Comparison of ENCODE assay signal across 10 mouse cellular contexts in genomic region chr15:80175316-80175715, GRCm38 (mm10). TPM values are rescaled to one million over a fixed set of nuclear protein-coding genes. Genes with fewer than 3 reads are reported as not detected.
DNase-seq lines count a peak whose midpoint lies in the region; ATAC-seq lines count a peak whose summit lies in the region.
"Had no signal": no experiment of that assay in that cellular context is flagged by ENCODE, and none has a peak within 500 bp of the region (broad histone marks: within the 10 kb centered on the region; RNA-seq: fewer than 3 reads in every experiment).

No protein-coding gene starts in this region.

- no peaks in the 10 kb centered on the region for H3K27me3 ChIP-seq in neural tube, embryonic 11.5 days (ENCODE audit: control insufficient read depth, insufficient read depth, low read length)
- H3K27me3 ChIP-seq in forebrain, embryonic 14.5 days (replicated peaks; ENCODE audit: control insufficient read depth, insufficient read depth, low read length) = no peaks in the 10 kb centered on the region
- H3K27me3 ChIP-seq in limb, embryonic 13.5 days = no peaks in the 10 kb centered on the region
- no peaks in the 10 kb centered on the region for H3K27me3 ChIP-seq in stomach, embryonic 16.5 days (ENCODE audit: control insufficient read depth, insufficient read depth, low read length)

- no peak for ATAC-seq in neural tube, embryonic 11.5 days (ENCODE audit: insufficient read depth, low FRiP score, low TSS enrichment)
- no peak for ATAC-seq in forebrain, embryonic 14.5 days
- no peak for ATAC-seq in limb, embryonic 13.5 days (ENCODE audit: low FRiP score, low read depth)
- ATAC-seq in stomach, embryonic 16.5 days (ENCODE audit: insufficient read depth, low FRiP score) = no peak
- no peak for ATAC-seq in erythroid progenitor cell, adult 5-6 weeks (replicated peaks; ENCODE audit: low FRiP score, poor library complexity, severe bottlenecking)
- ATAC-seq: inflammation-experienced regulatory T-cells, adult 6 months had no signal

- no peaks in the 10 kb centered on the region for H3K9me3 ChIP-seq in neural tube, embryonic 11.5 days (ENCODE audit: control insufficient read depth, low read length)
- no peaks in the 10 kb centered on the region for H3K9me3 ChIP-seq in forebrain, embryonic 14.5 days (replicated peaks; ENCODE audit: control insufficient read depth, low read length)
- H3K9me3 ChIP-seq in limb, embryonic 13.5 days = no peaks in the 10 kb centered on the region
- no peaks in the 10 kb centered on the region for H3K9me3 ChIP-seq in stomach, embryonic 16.5 days (replicated peaks; ENCODE audit: control insufficient read depth, low read length)

- H3K9ac ChIP-seq in neural tube, embryonic 11.5 days (ENCODE audit: low read length) = no peak overlapping the region
- peak overlapping the region; percentile 42; the same call in 1 of the 2 replicates for H3K9ac ChIP-seq in forebrain, embryonic 14.5 days (ENCODE audit: low read length)
- H3K9ac ChIP-seq in limb, embryonic 13.5 days = peak overlapping the region; percentile 96; the same call in 1 of the 2 replicates
- H3K9ac ChIP-seq in stomach, embryonic 16.5 days (ENCODE audit: low read length) = 0 out of 2 replicates have a peak overlapping the region, but pooled peaks have one; percentile 18

- no peak overlapping the region for H3K27ac ChIP-seq in neural tube, embryonic 11.5 days (ENCODE audit: low read depth, low read length)
- no peak overlapping the region for H3K27ac ChIP-seq in forebrain, embryonic 14.5 days (ENCODE audit: low read depth, low read length)
- H3K27ac ChIP-seq in limb, embryonic 13.5 days = no peak overlapping the region
- 0 out of 2 replicates have a peak overlapping the region, but pooled peaks have one; percentile 91 for H3K27ac ChIP-seq in stomach, embryonic 16.5 days (ENCODE audit: low read length)

- WGBS in neural tube, embryonic 11.5 days = 77% methylated on average over 9 of the region's 9 CpGs
- 71% methylated on average over 9 of the region's 9 CpGs for WGBS in forebrain, embryonic 14.5 days
- 77% methylated on average over 9 of the region's 9 CpGs for WGBS in limb, embryonic 13.5 days
- 73% methylated on average over 9 of the region's 9 CpGs for WGBS in stomach, embryonic 16.5 days

- DNase-seq in neural tube, embryonic 11.5 days (ENCODE audit: low spot score) = no peak
- no peak for DNase-seq in neural tube, embryonic 10.5 days (ENCODE audit: extremely low spot score, low spot score)
- no peak for DNase-seq in forebrain, embryonic 14.5 days (ENCODE audit: low spot score)
- no peak for DNase-seq in layer of hippocampus, postnatal 14 days (ENCODE audit: low spot score in 2 of 2)
- no peak for DNase-seq in embryo, embryonic 10 days (ENCODE audit: low spot score)
- DNase-seq: adrenal gland, postnatal 10 days had no signal

- H3K36me3 ChIP-seq in neural tube, embryonic 11.5 days (ENCODE audit: control insufficient read depth, insufficient read depth, low read length) = no peaks in the 10 kb centered on the region
- H3K36me3 ChIP-seq in forebrain, embryonic 14.5 days (ENCODE audit: control insufficient read depth, insufficient read depth, low read length) = no peaks in the 10 kb centered on the region
- H3K36me3 ChIP-seq in limb, embryonic 13.5 days = no peaks in the 10 kb centered on the region
- H3K36me3 ChIP-seq in stomach, embryonic 16.5 days (ENCODE audit: control insufficient read depth, insufficient read depth, low read length) = no peaks in the 10 kb centered on the region

- peak overlapping the region; percentile 79 for H3K4me3 ChIP-seq in neural tube, embryonic 11.5 days (ENCODE audit: low read depth, low read length)
- peak overlapping the region; percentile 92 for H3K4me3 ChIP-seq in forebrain, embryonic 14.5 days (ENCODE audit: low read depth, low read length)
- H3K4me3 ChIP-seq in limb, embryonic 13.5 days = peak overlapping the region; percentile 90
- peak overlapping the region; percentile 86 for H3K4me3 ChIP-seq in stomach, embryonic 16.5 days (replicated peaks; ENCODE audit: low read length)

- peak overlapping the region; percentile 92 for H3K4me2 ChIP-seq in neural tube, embryonic 11.5 days (ENCODE audit: low read depth)
- peak overlapping the region; percentile 85 for H3K4me2 ChIP-seq in forebrain, embryonic 14.5 days (ENCODE audit: low read length)
- H3K4me2 ChIP-seq in limb, embryonic 13.5 days (replicated peaks) = peak overlapping the region; percentile 85
- H3K4me2 ChIP-seq in stomach, embryonic 16.5 days (ENCODE audit: low read depth, low read length) = peak overlapping the region; percentile 78

- peaks cover 11% of the 10 kb centered on the region for H3K4me1 ChIP-seq in neural tube, embryonic 11.5 days (ENCODE audit: control insufficient read depth, insufficient read depth, low read length)
- H3K4me1 ChIP-seq in forebrain, embryonic 14.5 days (ENCODE audit: control insufficient read depth, insufficient read depth, low read length) = peaks cover 10% of the 10 kb centered on the region; the same call in 1 of the 2 replicates
- peaks cover 35% of the 10 kb centered on the region for H3K4me1 ChIP-seq in limb, embryonic 13.5 days
- peaks cover 42% of the 10 kb centered on the region for H3K4me1 ChIP-seq in stomach, embryonic 16.5 days (ENCODE audit: control insufficient read depth, insufficient read depth, low read length)

RNA-seq across cellular contexts. Expression of gene Mgat3, which starts 1.8 kb away (rescaled TPM):
- 11.6 and 12.3 TPM in 2 replicates for polyA plus RNA-seq in neural tube, embryonic 11.5 days (2014; fragmentation: Nextera tagmentation; extraction: Ambion mirVana)
- polyA plus RNA-seq in forebrain, embryonic 14.5 days (2014; fragmentation: Nextera tagmentation; extraction: Ambion mirVana) = 11.7 and 12.5 TPM in 2 replicates
- 6.0 and 6.1 TPM in 2 replicates for polyA plus RNA-seq in limb, embryonic 13.5 days (2015; fragmentation: Nextera tagmentation; extraction: Ambion mirVana)
- polyA plus RNA-seq in stomach, embryonic 16.5 days (2015; fragmentation: Nextera tagmentation; extraction: Ambion mirVana) = 8.7 and 10.5 TPM in 2 replicates
- 100 to 1,000 TPM; 103 to 106 TPM for total RNA-seq in layer of hippocampus, postnatal 14 days (2021)
- total RNA-seq in erythroid progenitor cell, adult 5-6 weeks (2015; ENCODE audit: low replicate concordance) = not detected in 2 replicates
- not detected in 2 replicates for total RNA-seq in erythroid progenitor cell, adult 5-6 weeks (2017; ENCODE audit: low replicate concordance)
- polyA plus RNA-seq: inflammation-experienced regulatory T-cells, adult 6 months had no signal

RNA-seq across cellular contexts. Expression of gene Tab1, which starts 42.4 kb away (rescaled TPM):
- polyA plus RNA-seq in neural tube, embryonic 11.5 days (2014; fragmentation: Nextera tagmentation; extraction: Ambion mirVana) = 35.7 and 36.0 TPM in 2 replicates
- polyA plus RNA-seq in forebrain, embryonic 14.5 days (2014; fragmentation: Nextera tagmentation; extraction: Ambion mirVana) = 33.1 and 36.6 TPM in 2 replicates
- polyA plus RNA-seq in limb, embryonic 13.5 days (2015; fragmentation: Nextera tagmentation; extraction: Ambion mirVana) = 45.6 and 45.8 TPM in 2 replicates
- polyA plus RNA-seq in stomach, embryonic 16.5 days (2015; fragmentation: Nextera tagmentation; extraction: Ambion mirVana) = 29.3 and 35.6 TPM in 2 replicates
- 10 to 100 TPM; 29.7 to 31.4 TPM for total RNA-seq in layer of hippocampus, postnatal 14 days (2021)
- 8.6 and 9.2 TPM in 2 replicates for total RNA-seq in erythroid progenitor cell, adult 5-6 weeks (2015; ENCODE audit: low replicate concordance)
- total RNA-seq in erythroid progenitor cell, adult 5-6 weeks (2017; ENCODE audit: low replicate concordance) = 22.5 and 26.3 TPM in 2 replicates

RNA-seq across cellular contexts. Expression of gene Mief1, which starts 58.5 kb away (rescaled TPM):
- polyA plus RNA-seq in neural tube, embryonic 11.5 days (2014; fragmentation: Nextera tagmentation; extraction: Ambion mirVana) = 41.8 and 47.3 TPM in 2 replicates
- 28.3 and 37.0 TPM in 2 replicates for polyA plus RNA-seq in forebrain, embryonic 14.5 days (2014; fragmentation: Nextera tagmentation; extraction: Ambion mirVana)
- 32.7 and 35.0 TPM in 2 replicates for polyA plus RNA-seq in limb, embryonic 13.5 days (2015; fragmentation: Nextera tagmentation; extraction: Ambion mirVana)
- 29.3 and 30.4 TPM in 2 replicates for polyA plus RNA-seq in stomach, embryonic 16.5 days (2015; fragmentation: Nextera tagmentation; extraction: Ambion mirVana)
- 10 to 100 TPM; 35.4 to 36.2 TPM for total RNA-seq in layer of hippocampus, postnatal 14 days (2021)
- 15.5 and 18.9 TPM in 2 replicates for total RNA-seq in erythroid progenitor cell, adult 5-6 weeks (2015; ENCODE audit: low replicate concordance)
- 18.1 and 23.0 TPM in 2 replicates for total RNA-seq in erythroid progenitor cell, adult 5-6 weeks (2017; ENCODE audit: low replicate concordance)
